Mouse (Mus musculus): ENCODE results near the gene Tmem115.

Gene Tmem115

DNA sequence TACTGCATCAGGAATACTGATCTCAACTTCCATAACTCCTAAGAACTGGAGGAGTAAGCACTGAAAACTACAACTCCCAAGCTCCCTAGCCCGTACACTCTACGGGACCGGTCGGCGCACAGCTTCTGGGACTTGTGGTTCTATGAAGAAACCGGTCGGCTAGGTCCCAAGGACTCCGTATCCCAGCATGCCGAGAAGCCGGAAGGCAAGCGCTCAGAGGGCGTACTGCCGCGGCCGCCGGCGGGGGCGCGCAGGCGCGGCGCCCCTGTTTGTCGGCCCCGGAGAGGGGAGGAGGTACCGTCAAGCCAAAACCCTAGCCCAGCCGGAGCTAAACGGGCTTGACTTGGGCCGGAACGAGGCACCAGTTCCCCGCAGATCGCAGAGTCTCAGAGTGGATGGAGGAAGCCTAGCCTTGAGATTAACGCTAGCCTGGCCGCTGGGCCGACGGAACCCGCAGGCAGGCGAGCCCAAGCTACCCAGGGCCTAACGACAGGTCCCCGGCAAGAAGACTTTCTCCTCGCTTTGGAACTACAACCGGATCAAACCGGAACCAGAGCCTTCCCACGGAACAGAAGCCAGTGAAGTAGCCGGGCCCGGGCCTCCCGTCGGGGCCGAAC is at the start of gene Tmem115:
Gene Tmem115 (plus strand): TSS at position 155 of the 617 bp plus-strand sequence.
- DNase-seq (ENCODE audit: low read depth) = peak; percentile 95

DNA sequence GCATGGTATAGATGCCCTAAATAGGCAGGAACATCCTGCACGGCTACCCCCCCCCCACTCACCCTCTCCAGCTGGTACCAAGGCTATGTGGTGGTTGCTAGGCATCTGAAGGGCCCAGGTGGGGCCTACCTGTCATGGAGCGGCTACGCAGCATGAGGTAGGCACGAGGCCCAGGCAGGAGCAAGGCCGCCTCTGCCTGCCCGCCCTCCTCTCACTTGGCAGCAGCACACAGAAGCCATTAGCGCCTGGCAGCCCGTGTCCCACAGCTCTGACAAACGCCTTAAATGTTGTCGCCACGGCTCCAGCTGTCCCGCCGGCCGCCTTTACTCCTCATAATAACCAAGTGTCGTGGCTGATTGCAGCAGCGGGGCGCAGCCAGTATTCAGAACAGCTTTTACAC is 49.4 kb upstream of the Tmem115 start:
- no peak for DNase-seq (ENCODE audit: low read depth)

DNA sequence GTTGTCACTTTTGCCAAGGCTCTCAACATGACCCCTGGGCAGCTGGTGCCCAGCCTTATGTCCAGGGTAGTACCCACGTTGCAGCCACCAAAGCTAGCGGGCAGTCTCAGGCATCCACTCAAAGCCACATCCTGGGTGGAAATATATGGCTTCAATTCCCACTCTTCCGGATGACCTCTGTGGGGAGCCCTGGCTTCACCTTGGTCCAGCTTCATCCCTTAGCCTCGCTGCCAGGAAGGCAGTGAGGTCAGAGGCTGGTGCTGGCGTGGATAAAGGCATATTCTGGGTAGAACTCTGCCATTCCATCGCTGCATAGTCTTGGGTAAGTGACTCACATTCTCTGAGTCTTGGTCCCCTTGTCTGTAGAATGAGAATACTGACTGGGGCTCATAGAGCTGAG is 49.0 kb upstream of the Tmem115 start:
- DNase-seq (ENCODE audit: low read depth) = no peak

DNA sequence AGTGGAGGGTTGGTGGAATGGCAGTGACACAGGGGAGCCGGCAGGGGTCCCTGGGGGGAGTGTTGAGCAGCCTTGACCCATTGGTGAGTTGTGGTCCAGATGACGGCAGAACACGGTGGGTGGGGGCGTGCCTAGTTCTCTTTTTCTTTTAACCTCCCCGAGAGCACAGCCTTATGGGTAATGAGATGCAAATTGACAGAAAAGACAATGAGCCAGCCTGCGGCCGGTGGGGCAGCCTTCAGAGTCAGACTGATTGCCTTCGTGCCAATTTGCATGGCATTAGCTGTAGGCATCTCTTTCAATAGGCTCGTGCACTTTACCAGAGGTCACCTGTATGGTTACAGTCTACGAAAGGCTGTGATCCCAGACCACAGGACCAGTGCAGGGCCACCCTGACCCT is 47.7 kb upstream of the Tmem115 start:
- no peak for DNase-seq (ENCODE audit: low read depth)

DNA sequence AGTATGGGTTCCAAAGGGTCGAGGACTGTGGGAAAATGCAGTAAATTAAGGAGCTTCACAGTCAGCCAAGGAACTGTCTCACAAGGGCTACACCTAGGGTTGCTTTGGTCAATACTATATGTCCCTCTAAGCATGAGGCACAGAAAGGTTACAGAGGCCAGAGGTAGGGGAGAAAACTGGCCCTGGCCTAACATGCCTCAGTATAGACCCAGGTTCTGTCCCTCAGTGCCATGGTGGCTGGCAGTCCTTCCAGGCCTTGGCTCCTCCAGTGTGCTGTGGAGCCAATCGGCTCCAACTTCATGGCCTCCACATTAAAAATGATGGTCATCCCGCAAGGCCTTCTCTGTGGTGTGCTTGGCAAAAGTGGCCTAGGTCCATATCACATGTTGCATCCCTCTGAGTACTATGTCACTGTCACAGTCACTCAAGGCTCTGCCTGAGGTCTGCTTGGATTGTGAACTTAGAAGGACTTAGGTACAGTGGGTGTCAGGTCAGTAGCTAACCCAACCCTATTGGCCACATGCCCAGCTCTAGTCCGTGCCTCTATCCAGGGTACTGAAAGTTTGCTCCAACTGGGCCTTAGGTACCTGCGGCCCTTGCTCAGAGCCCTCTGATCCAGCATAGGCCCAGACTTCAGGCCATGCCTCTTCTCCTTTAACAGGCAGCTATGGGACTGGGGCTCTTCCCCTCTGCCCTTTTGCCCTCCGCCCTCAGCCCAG is 47.1 kb upstream of the Tmem115 start:
- DNase-seq (ENCODE audit: low read depth) = peak; percentile 56

DNA sequence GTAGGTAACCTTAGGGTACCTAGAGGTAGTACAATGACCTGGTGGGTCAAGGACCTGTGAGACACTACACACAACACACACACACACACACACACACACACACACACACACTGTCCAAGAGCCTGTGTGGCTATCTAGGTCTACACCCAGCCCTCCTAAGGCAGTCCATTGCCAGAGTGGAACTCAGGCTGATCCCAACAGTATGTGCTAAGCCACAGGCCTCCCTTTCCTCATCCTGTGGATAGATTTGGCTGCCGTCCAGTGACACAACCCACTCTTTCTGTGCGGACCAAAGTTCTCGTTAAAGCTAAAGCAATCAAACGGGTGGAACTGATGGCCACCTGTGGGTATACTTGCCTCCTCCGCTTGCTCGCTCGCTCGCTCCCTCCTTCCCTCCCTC is 43.6 kb upstream of the Tmem115 start:
- peak; percentile 8 for DNase-seq (ENCODE audit: low read depth)

DNA sequence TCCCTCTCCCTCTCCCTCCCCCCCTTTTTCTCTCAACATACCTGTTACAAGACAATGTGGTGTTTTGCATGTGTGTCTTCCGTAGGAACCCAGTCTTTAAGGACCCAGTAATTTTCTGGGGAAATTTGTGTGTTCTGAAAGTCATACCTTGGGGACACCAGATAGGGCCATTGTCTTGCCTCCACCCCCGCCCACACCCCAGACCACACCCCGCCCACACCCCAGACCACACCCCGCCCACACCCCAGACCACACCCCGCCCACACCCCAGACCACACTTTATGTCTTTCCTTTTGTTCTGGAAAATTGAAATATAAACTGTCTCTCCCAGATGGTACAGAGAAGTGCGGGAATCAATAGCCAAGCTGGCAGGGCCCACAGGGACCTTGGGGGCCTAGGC is 43.1 kb upstream of the Tmem115 start:
- DNase-seq (ENCODE audit: low read depth) = no peak

DNA sequence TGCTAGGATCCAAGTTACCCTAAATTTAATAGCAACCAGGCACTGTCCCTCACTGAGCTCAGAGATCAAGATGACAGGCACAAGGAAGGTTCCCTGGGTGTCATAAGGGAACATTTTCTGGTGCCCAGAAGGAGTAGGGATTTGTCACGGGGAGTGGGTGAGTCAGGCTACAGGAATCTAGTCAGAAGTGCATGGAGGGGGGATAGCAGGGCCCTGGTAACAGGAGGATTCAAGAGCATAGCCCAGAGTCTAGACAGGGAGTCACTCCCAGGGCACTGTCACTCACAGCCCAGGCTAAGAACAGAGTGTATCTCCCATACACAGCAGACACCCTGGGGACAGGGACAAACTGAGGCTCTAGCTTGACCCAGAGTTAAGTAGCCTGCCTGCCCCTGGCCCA is 40.2 kb upstream of the Tmem115 start:
- DNase-seq (ENCODE audit: low read depth) = peak; percentile 13

DNA sequence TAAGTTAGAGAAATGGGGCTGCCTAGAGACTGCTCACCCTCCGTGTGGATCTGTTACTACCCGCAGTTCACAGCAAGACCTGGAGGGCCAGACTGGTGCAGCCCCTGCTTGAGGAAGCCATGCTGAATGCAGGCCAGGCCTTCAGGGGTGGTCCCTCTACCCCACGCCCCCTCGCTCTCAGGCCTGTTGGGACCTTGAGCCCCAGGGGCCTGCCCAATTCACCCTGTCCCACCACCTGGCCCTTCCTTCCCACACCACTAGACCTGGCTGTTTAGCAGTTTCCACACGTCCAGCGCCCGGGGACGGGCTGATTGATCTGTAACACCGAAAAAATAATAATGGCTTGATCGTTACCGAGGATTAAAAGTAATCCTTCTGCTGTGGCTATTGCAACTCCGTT is 39.5 kb upstream of the Tmem115 start:
- no peak for DNase-seq (ENCODE audit: low read depth)

DNA sequence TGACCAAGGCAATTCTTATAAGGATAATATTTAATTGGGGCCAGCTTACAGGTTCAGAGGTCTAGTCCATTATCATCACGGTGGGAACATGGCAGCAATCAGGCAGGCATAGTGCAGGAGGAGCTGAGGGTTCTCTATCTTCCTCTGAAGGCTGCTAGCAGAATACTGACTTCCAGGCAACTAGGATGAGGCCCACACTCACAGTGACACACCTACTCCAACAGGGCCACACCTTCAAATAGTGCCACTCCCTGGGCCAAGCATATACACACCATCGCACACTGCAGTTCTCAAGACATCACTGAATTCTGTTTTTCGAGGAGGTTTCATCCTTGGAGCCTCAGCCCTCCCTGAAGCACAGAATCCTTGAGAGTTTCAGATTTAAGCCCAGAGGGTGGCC is 37.4 kb upstream of the Tmem115 start:
- DNase-seq (ENCODE audit: low read depth) = no peak

DNA sequence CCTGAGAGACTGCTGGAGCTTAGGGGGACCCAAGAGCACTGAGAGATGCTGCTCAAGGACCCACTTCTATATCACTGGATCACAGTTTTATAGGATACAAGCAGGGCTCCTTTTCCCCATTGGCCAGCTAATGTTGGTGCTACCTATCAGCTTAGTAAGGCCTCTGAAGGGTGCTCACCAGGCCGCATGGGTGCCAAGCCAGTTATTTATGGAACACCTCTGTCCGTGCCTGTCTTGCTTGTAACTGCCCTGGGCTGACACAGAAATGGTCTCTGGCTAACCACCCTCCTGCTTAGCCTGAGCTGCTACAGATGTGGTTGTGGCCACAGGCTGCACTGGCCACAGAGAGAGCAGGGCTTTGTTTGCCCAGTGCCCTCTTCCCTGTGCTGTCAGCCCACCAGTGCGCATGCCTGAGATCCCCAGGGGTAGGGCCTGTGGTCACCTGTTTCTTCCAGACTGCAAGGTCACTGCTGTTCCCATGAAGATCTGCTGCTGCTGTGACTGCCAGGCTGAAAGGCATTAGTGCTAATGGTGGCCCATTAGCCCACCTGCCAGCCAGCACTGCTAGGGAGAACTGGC is 32.9 kb upstream of the Tmem115 start:
- DNase-seq (ENCODE audit: low read depth) = no peak

DNA sequence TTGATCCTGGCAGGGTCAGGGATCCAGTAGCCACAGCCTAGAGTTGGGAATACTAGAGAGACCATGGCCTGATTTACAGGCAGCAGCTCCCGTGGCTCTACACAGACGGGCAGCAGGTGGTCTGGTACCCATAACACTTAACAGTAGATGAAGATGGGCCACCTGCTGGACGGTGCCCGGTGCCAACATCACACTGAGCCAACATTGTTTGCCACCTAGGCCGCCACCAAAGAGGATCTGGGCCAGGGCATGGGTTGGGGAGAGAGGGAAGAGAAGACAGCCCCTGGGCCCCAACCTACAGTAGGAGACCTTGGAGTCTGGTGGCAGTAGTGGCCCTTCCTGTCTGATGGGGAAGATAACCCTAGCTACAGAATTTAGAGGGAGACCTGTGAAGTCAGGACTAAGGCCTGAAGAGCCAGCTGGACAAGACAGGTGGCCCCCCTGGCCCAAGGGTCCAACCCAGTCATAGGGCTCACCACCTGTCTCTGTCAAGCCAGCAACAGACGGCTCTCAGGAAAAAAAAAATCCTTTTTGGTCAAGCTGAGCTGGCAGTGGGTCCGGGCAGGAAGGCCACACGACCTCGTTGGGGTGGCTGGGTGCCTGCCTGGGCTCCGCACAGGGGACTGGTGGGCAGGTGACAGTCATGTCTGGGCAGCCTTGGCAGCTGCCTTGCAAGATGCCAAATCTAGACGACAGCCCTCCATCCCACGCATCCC is 31.5 kb upstream of the Tmem115 start:
- DNase-seq (ENCODE audit: low read depth) = no peak

DNA sequence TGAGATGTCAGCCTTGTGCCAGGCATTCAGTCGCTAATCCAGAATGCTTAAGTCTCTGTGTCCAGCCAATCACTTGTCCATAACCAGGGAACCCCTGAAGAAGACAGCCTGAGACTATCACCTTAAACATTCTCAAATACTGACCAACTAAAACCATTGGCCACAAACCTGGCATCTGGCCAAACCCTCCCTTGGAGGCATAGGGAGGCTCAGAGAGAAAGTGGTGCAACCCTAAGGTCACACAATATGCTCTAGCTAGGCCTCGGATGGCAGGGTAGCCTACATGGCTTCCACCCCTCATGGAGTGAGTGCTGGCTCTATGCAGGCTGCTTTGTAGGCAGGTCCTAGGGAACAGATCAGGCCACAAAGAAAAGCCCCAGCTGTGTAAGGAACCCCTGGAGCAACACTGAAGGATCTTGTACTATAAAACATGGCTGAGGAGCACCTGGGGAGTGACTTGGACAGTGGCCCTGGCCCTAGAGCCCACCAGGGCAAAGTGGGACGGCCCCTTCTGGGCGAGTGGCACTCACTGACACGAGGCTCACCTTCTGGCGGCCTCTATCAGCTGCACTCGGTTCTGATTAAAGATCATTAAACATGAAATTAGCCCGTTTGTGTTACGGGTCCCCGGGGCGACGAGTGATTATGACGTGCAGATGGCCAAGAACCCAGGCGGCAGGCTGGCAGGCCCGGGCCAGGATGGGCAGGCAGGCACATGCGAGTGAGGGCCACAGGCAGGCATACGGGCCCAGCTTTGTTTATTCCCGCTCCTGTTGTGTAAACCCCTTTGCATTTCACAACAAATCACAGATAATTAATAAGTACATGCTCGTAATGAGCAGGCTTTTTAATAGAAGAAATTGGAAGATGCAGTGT is 28.8 kb upstream of the Tmem115 start:
- peak; percentile 16 for DNase-seq (ENCODE audit: low read depth)

DNA sequence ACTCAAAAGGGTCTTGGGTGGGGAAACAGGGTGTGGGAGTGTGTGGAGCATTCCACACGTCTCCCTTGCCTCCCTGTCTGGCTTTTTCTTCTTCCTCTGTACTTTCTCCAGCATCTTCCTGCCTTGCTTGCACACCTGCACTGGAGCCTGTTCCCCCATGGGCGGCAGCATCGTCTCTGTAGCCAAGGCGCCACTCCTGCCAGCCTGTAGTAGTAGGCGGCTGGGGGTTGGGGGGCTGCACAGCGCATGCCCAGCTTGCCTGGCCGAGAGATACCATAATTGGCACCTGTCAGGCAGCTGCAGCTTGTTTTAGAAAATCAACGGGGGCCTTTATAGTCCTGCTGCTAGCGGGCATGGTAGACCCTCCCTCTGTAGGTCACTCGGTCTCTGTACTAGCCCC is 25.5 kb upstream of the Tmem115 start:
- no peak for DNase-seq (ENCODE audit: low read depth)

DNA sequence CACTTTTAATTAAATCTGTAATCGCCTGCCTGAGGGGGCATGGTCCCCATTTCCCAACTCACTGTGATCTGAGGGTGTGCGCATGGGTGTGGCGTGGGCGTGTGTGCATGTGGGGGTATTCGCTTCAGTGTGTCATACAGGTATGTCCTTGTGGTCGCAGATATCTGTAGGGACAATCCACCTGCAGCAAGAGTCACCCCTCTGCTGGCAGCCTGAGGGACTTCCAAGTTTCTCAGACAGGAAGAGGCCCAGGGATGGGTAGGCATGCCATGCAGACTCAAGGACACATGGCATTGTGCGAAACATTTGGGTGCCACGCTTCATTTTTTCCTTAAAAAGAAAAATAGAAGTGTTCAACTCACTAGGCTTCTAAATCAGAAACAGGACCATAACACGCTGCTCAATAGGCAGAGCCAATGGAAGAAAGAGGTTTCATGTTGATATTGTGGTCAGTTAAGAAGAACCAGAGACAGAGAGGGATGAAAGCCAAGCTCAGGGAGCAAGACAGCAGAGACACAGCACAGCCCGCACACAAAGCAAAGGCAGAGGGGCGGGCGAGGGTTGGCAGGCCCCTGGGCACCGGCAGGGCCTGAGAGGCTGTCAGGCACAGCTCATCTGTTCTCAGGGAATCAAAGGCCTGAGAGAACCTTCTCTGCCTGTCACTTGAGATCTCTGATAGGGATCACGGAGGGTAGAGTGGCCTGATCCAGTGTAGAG is 23.2 kb upstream of the Tmem115 start:
- DNase-seq (ENCODE audit: low read depth) = no peak

DNA sequence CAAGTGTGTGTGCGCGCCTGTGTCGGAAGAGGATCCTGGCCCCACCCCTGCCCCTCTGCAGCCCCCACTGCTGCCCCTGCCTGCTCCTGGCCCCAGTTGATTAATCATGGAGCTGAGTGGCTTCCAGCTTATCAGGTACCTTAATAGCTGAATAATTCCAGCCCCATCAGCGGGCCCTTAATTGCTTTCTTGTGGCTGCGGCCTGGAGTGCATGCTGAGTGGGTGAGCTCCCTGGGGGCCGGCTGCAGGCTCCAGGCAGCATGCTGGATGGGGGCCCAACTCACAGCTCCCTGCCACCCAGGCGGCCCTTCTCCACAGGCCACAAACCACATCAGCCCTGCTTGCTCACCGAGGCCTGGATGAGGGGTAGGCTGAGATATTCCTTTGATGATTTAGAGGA is 22.3 kb upstream of the Tmem115 start:
- DNase-seq (ENCODE audit: low read depth) = no peak

DNA sequence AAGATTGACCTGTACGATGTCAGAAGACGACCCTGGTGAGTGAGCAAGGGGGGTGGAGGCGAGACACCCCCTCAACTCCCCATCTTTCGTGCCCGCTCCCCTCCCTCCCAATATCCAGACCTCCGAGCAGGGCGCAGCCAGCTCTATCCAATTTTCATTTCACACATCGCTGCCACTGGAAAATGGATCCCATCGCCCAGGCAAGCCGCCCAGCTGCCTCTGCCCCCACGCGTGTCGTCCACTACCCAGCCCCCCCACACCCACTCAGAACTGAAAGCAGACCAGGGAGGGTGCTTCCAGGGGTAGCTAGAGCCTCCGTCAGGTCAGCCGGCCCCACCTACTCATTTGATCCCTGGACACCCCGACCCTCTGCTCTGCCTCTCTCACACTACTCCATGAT is 21.4 kb upstream of the Tmem115 start:
- DNase-seq (ENCODE audit: low read depth) = no peak

DNA sequence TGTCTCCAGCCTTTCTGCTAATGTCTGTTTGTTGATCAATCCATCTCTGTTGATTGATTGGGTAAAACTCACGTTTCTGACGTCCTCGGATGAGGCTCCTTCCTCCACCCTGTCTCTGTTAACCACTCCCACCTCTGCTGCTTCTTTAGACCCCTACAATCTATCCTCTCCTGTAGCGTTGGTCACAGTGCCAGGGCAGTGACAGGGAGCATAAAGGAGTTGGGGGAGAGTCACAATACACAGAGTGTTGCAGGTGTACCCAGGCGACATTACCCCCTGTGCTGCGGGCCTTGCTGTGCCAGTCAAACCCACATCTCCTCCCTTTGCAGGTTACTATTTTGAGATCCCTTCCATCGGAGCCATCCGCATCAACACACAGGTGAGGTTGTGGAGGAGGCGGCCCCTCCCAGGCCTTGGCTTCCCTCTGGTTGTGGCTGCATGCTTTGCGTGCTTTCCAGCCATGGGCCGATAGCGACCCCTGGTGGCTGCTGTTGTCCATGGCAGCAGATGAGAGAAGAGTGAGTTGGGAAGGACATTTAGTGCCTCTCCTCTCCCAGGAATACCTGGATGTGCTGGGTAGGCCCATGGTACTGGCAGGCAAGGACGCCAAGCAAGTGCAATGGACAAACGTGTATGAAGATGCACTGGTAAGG is 19.3 kb upstream of the Tmem115 start:
- DNase-seq (ENCODE audit: low read depth) = peak; percentile 81

DNA sequence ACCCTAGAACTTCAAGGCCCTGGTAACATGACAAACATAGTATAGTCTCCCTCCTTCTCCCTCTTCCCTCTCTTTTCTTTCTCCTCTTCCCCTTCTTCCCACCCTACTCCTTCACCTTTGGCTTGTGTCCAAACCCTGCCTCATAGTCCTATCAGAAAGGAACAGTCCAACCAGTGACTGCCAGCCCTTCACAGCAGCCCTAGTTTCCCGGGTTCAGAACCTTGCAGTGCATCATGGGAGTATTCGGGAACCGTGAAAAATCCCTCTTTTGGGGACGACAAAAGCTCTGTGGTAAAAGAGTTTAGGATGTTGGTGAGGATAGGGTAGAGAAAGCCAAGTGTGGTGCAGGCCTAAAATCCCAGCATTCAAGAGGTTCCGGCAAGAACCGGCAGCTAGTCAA is 13.4 kb upstream of the Tmem115 start:
- DNase-seq (ENCODE audit: low read depth) = no peak

DNA sequence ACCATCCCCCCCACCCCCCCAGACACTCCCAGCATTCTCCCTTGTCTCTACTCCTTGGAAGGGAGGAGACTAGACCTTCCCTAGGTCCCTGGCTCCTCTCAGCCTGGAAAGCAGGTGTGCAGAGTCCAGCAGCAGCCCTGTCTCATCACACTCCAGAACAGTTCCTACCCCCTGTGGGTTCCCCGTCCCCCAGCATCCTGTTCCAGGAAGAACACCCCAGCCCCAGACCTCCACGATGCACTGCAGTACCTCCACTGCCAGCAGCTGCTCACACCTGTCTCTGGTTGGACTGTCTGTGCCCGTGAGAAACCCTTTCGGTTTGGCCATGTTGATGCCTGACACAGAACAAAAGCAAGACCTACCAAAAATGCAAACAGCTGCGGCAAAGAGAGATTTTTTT is 12.6 kb upstream of the Tmem115 start:
- no peak for DNase-seq (ENCODE audit: low read depth)

Measured in NIH3T3 (cell line).